Mouse (Mus musculus) G1E (cell line): ENCODE measurements around the gene AU018091. TPM values are rescaled to one million over a fixed set of nuclear protein-coding genes. Genes with fewer than 3 reads are reported as not detected.

Experiments used
- ATAC-seq: 2 replicates; pipeline ENCODE4 v1.8.0; 2016; ENCODE audit warnings: mild to moderate bottlenecking; ENCODE audit not compliant: insufficient number of reproducible peaks, poor library complexity, low FRiP score, severe bottlenecking; ENCODE audit errors: extremely low read depth
- DNase-seq: peaks from one replicate; pipeline ENCODE4 v3.0.0; 2012; ENCODE audit warnings: low spot score
- H3K27me3 ChIP-seq: 2 replicates; pipeline ENCODE4 v1.6.1; 2012; ENCODE audit warnings: mild to moderate bottlenecking, low read length, inconsistent platforms; ENCODE audit not compliant: insufficient read depth
- H3K36me3 ChIP-seq: replicated peaks from 2 replicates; pipeline ENCODE3; 2012; ENCODE audit warnings: mild to moderate bottlenecking, inconsistent platforms
- H3K4me1 ChIP-seq: 2 replicates; pipeline ENCODE4 v1.6.1; 2012; ENCODE audit warnings: low read depth, low read length, inconsistent platforms, mixed read lengths; ENCODE audit not compliant: insufficient read depth
- H3K4me3 ChIP-seq: 2 replicates; pipeline ENCODE4 v1.5.1; 2012; ENCODE audit warnings: low read depth, mild to moderate bottlenecking, inconsistent platforms, low read length, moderate library complexity, mixed read lengths
- H3K9me3 ChIP-seq: replicated peaks from 2 replicates; pipeline ENCODE4 v1.6.1; 2012; ENCODE audit warnings: inconsistent platforms
- CTCF ChIP-seq: IDR thresholded peaks from 2 replicates; pipeline ENCODE4 v1.5.1; 2012; ENCODE audit warnings: low read depth, low read length, inconsistent platforms, mixed read lengths
- GATA1 ChIP-seq: IDR thresholded peaks from 2 replicates; pipeline ENCODE4 v1.6.1; 2012; ENCODE audit warnings: borderline replicate concordance, low read length, inconsistent platforms, mixed read lengths
- GATA2 ChIP-seq: IDR thresholded peaks from 2 replicates; pipeline ENCODE4 v1.6.1; 2012; ENCODE audit warnings: low read depth, low read length, inconsistent platforms, borderline replicate concordance
- POLR2AphosphoS5 ChIP-seq: IDR thresholded peaks from 2 replicates; pipeline ENCODE4 v1.6.1; 2012; ENCODE audit warnings: low read depth, low read length, inconsistent platforms; ENCODE audit not compliant: insufficient replicate concordance
- TAL1 ChIP-seq: conservative IDR thresholded peaks from 2 replicates; pipeline ENCODE4 v1.6.1; 2012; ENCODE audit warnings: low read depth, low read length, inconsistent platforms, mixed read lengths
- polyA plus RNA-seq: library from polyadenylated mRNA; stranded (reverse); fragments of >175 nt; gene quantifications from 2 replicates; pipeline ENCODE4 v1.2.3, GENCODE M21; 2012
- total RNA-seq, 2 experiments: library from RNA; stranded (forward) in 1 of 2; stranded (reverse) in 1 of 2; fragments of 200-1000 nt in 1 of 2; fragments of >200 nt in 1 of 2; fragmentation: Nextera tagmentation in 1 of 2; gene quantifications; 2 replicates each; pipeline ENCODE4 v1.2.3; 2014 to 2017

AU018091 gene
- total and polyA plus RNA-seq, 3 experiments, result 0.05 TPM; not detected in 2

DNA sequence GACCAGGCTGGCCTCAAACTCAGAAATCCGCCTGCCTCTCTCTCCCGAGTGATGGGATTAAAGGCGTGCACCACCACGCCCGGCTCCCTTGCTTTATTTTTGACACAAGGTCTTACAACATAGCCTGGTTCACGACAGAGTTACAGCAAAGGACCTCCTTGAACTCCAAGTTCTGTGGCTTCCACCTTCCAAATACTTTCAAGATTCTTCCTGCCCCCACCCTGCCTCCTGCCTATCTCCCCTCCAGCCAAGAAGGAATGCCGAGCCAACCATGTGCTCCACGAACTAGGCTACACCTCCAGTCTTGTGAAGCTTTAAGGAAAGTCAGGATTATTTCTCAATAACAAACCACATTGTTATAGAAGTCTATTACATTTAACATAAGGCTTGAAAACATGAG, 42.5 kb upstream of the AU018091 start:
- H3K4me3 ChIP-seq, result no peak overlapping the region
- no peak for DNase-seq
- H3K9me3 ChIP-seq, result no peaks in the 10 kb centered on the region
- no peak for TF ChIP-seq TAL1
- TF ChIP-seq GATA1, result no peak
- no peak for TF ChIP-seq POLR2AphosphoS5
- no peak for TF ChIP-seq GATA2
- no peak for TF ChIP-seq CTCF
- no peaks in the 10 kb centered on the region for H3K27me3 ChIP-seq
- ATAC-seq, result no peak
- H3K36me3 ChIP-seq, result no peaks in the 10 kb centered on the region
- no peaks in the 10 kb centered on the region for H3K4me1 ChIP-seq

- no peaks in the 10 kb centered on the region for H3K4me1 ChIP-seq
- no peak for ATAC-seq
- no peaks in the 10 kb centered on the region for H3K27me3 ChIP-seq
- H3K36me3 ChIP-seq, result no peaks in the 10 kb centered on the region
- TF ChIP-seq POLR2AphosphoS5, result no peak
- no peak for TF ChIP-seq TAL1
- TF ChIP-seq GATA2, result no peak
- TF ChIP-seq CTCF, result no peak
- no peak for TF ChIP-seq GATA1
- H3K9me3 ChIP-seq, result no peaks in the 10 kb centered on the region
- no peak for DNase-seq
- H3K4me3 ChIP-seq, result no peak overlapping the region
Observed at GRCm38 (mm10) chr7:3210605-3211004, 41.6 kb upstream of the AU018091 start.

DNA sequence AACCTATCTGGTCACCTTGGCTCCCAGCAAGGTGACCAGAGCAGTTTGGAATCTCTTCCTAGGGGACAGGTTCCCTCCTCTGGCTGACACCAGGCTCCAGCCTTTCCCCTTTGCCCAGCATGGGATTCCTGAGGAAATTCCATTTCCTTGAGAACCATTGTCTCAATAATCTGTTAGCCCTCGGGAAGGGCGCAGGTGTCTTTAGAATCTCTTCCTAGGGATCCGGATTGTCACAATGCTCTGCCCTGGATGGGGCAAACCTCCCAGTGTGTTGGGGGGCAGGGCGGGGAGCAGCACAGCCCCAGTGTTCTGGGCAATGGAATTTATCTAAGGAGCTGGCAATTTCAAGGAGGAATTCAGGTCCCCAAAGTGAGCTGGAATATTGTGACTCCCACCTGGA, 37.5 kb upstream of the AU018091 start:
- Histone ChIP-seq H3K4me1 (no peaks in the 10 kb centered on the region), H3K36me3 (no peaks in the 10 kb centered on the region), H3K9me3 (no peaks in the 10 kb centered on the region), H3K4me3 (no peak overlapping the region), H3K27me3 (no peaks in the 10 kb centered on the region)
- TF ChIP-seq GATA2, result no peak
- no peak for TF ChIP-seq TAL1
- ATAC-seq, result no peak
- no peak for DNase-seq

DNA sequence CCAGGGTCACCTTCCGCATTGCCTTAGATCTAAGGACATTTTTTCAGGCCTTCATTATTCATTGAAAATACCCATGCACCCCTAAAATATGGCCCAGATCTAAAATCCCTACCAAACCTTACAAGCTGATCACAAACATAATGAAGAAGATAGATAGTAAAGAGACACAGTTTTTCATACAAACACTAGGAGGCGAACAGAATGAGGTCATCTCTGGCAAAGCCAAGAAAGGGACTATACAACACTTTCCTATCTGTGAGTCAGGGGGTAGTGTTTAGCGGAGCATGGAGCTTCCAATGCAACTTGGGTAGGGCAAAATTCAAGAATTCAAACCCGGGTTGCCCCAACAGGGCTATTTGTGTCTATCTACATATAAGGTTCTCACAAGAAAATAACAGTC, 35.6 kb upstream of the AU018091 start:
- Histone ChIP-seq H3K36me3 (no peaks in the 10 kb centered on the region), H3K27me3 (no peaks in the 10 kb centered on the region), H3K4me1 (no peaks in the 10 kb centered on the region), H3K9me3 (no peaks in the 10 kb centered on the region), H3K4me3 (no peak overlapping the region)
- no peak for DNase-seq
- TF ChIP-seq CTCF, result no peak
- no peak for TF ChIP-seq GATA2
- TF ChIP-seq GATA1, result no peak
- no peak for ATAC-seq

GRCm38 (mm10) chr7:3203890-3204289, 34.9 kb upstream of the AU018091 start:
- ATAC-seq (no peak), DNase-seq (no peak)

DNA sequence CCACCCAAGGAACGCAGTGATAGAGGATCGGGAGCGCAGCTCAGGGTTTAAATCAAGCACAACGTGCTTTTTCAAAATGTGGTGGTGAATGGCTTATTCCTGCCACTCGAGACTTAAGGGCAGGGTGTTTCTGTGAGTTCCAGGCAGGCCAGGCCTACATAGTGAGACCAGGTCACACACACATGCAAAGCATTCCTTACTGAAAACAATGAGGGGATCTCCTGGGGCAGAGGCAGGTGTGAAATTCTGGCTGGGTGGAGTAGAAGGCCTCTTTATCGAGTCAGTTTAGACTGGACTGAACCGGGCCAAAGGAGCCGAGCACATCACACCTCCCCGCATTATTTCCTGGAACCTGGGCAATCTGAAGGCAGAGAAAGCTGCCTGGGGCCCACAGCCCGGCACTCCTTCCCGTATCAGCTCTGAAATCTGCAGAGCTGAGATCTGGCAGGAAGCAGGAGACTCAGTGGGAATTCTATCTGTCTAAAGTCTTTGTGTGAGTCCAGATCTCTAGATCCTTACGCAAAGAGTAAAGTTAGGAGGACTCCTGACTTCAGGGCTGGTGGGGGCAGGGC, 32.2 kb upstream of the AU018091 start:
- TF ChIP-seq CTCF (no peak), TAL1 (no peak), GATA2 (no peak), POLR2AphosphoS5 (no peak), GATA1 (no peak)
- no peak for ATAC-seq
- H3K27me3 ChIP-seq, result no peaks in the 10 kb centered on the region
- 0 out of 2 replicates have a peak, but pooled peaks cover 2% of the 10 kb centered on the region for H3K9me3 ChIP-seq
- H3K4me3 ChIP-seq, result no peak overlapping the region
- no peaks in the 10 kb centered on the region for H3K4me1 ChIP-seq
- H3K36me3 ChIP-seq, result no peaks in the 10 kb centered on the region
- DNase-seq, result no peak

More at GRCm38 (mm10) chr7:3203890-3204289, 34.9 kb upstream of the AU018091 start:
- TF ChIP-seq POLR2AphosphoS5 (no peak), TAL1 (no peak), CTCF (no peak), GATA2 (no peak), GATA1 (no peak)
- Histone ChIP-seq H3K36me3 (no peaks in the 10 kb centered on the region), H3K4me3 (no peak overlapping the region), H3K4me1 (no peaks in the 10 kb centered on the region), H3K9me3 (0 out of 2 replicates have a peak, but pooled peaks cover 1% of the 10 kb centered on the region), H3K27me3 (no peaks in the 10 kb centered on the region)
